Mouse (Mus musculus) retina, postnatal 1 day (tissue): ENCODE data around the gene Elof1.
"Not testable (repeated sequence)": the region's sequence is repeated elsewhere in the genome, so short reads cannot be mapped to it uniquely, and the experiment has no call there.

ENCODE experiments used
- DNase-seq: peaks from one replicate; pipeline ENCODE4 v3.0.0-alpha.2; 2012

Gene Elof1

DNA sequence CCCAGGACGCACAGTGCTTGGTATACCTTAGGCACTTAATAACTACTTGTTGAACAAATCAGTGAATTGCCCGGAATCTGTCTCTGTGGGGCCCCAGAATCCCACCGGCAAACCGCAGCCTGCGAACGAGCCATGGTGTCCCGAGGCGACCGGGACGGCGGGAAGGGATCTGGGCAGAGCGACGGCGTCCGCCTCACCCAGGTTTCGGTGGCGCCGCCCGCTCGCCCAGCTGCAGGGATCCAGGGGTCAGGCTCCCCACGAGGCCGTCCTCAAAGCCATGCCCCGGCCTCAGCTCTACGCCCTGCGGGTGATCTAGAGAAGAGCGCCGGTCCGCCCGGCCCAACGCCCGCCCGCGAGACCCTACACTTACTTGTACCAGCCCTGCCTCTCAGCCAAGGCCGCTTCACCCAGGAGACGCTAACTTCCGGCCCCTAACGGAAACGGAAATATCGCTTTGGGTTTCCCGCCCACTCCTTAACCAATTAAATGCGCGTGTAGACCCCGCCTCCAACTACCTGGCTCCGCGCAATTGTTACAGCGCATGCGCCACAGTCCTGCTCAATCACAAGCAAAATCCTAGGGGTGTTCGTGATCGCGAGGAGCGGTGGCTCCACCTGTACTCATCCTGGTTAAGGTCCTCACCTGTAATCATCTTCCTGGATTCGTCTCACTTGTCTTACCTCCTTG, at the start of gene Elof1:
TSS of gene Elof1 (minus strand) at position 433 of the 687 bp plus-strand sequence.
- peak; percentile 98 for DNase-seq

DNA sequence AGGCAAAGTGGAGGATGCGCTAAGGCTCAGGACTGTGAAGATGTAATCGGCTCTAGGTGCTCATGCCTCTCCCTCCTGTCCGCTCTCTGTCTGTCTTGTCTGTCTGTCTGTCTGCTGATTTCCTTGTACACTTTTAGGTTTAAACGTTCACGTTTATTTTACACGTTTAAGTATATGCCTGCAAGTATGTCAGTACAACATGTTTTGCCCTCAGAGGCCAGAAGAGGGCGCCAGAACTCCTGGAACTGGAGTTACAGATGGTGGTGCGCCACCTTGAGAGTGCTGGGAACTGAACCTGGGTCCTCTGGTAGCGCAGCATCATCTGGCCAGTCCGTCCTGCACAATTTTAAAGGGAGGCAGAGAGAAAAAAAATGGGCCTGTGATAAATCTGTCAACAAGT, 49.7 kb upstream of the Elof1 start:
- DNase-seq = no peak

DNA sequence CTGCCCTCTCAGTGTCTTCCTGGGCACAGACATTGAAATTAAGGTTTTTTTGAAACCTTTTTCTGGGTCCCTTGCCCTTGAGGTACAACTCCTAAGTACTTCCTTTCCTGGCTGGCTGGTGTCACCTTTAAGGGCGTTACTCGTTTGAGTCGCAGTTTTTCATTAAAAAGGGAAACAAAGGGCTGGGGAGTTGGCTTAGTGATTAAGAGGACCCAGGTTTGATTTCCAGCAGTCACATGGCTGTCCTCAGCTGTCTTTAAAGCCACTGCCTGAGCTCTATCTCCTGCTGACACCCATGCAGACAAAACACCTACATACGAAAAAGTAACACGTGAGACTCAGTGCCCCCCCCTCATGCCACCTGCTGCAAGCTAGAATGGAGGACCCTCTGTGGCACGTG, 49.0 kb upstream of the Elof1 start:
- DNase-seq = no peak

DNA sequence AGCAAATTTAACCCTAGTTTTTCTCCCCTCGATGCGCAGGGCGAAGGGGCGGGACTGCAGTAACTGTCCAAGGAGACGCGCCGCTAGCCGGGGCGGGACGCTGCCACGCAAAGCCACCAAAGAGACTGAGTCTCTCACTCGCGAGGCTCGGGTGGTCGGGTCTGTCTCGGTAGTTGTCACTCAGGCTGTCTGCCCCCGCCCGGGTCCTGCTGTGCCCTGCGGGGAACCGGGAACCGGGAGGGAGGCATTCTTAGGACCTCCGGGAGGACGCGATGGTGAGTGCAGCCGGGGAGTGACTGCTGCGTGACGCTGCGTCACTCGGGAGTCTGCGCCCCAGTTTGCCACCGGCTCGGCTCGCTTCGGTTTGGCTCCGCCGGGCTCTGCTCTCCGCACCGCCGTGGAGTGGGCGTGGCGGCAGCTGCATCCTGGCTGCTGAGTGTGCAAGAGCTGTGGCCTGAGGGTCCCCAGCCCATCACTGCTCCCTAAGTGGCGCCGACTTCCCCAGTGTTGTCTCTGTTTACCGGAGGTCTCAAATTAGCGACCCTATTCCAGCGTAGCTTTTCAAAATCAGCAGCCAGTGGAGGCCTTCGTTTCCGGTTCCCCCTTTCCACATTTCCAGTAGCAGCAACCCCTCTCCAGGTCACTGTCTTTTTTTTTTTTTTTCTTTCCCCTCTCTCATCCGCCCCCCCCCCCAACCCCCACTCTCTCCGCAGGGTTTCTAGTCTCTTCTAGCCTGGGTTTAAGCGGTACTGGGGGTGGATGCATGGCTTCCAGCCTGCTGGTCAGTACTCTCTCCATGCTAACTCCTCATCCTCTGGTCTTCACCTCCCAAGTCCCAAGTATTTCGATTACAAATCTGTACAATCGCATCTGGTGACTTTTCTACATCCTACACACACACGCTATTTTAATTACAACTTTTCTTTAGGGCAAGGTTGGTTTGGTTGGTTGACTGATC, 48.0 kb upstream of the Elof1 start:
- DNase-seq = peak; percentile 82

DNA sequence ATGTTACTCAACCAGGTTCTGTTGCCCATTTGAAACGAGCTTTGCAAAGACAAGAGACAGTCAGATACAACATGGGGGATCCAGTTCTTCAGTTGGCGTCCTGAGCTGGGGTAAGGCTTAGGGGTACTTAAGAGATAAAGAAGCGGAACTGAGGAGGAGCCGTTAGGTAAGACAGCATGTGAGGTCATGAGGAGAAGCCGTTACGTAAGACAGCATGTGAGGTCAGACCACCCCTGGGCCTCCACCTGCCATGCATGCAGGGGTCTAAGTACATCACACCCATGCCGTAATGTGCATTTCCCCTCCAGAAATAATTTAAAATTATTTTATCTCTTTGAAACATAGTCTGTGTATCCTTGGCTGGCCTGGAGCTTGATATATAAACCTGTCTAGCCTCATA, 45.9 kb upstream of the Elof1 start:
- DNase-seq = no peak

DNA sequence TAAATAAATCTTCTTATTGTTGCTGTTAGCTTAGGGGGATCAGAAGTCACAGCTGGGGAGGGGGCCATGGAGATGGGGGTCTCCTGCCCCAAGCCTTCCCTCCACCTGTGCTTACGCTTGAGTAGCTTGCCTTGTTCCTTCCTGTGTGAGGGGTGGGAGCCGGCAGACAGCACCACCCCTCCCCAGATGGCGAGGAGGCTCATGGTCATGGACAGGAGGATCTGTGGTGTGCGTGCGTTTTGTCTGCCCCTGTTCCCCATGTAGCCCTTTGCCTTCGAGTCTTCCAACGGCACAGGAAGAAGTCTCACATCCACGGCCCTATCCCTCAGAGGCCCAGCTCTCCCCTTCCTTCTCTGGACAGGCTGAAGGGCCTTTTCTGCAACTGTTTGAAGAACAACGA, 45.3 kb upstream of the Elof1 start:
- DNase-seq = no peak

DNA sequence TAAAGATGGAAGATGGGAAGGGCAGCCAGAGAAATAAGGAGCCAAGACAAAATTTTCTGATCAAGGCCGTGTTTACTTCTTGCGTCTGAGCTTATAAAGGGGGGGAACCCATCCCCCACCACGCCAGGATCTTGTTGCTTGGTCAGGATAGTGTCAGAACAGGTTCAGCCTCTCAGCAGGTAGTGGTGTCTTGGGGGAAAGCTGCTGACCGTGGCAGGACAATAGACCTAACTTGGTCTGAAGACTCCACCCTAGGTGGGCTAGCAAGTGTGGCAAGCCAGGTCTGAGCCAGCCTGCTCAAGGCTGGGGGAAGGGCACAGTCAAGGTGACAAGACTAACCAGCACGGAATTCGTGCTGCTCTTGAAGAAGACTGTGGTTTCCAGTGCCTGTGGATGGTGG, 44.3 kb upstream of the Elof1 start:
- no peak for DNase-seq

DNA sequence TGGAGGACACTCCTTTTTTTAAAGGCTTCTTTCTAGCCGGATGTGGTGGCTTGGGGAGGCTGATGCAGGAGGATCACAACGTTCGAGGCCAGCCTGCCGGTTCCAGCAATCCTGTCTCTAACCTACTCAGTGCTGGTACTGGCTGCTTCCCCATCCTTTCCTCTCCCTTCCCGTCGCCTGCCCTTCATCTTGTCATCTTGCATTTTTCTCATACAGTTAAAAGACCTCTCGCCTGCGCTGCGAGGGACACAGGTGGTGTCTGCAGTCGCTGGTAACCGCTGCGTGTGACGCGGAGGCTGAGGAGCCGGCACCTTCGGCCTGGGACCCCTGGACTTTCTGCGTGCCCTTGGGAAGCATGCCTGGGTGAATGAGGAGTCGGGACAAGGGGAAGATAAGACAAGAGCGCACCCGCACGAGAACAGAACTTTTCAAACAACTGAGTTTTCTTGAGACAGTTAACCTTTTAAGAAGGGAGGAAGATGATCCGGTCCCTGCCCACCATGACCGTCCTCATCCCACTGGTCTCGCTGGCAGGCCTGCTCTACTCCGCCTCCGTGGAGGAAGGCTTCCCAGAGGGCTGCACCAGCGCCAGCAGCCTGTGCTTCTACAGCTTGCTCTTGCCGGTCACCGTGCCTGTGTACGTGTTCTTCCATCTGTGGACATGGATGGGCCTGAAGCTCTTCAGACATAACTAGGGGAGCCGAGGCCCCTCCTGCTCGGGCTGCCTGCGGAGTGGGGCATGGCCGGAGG, 40.7 kb upstream of the Elof1 start:
- no peak for DNase-seq

DNA sequence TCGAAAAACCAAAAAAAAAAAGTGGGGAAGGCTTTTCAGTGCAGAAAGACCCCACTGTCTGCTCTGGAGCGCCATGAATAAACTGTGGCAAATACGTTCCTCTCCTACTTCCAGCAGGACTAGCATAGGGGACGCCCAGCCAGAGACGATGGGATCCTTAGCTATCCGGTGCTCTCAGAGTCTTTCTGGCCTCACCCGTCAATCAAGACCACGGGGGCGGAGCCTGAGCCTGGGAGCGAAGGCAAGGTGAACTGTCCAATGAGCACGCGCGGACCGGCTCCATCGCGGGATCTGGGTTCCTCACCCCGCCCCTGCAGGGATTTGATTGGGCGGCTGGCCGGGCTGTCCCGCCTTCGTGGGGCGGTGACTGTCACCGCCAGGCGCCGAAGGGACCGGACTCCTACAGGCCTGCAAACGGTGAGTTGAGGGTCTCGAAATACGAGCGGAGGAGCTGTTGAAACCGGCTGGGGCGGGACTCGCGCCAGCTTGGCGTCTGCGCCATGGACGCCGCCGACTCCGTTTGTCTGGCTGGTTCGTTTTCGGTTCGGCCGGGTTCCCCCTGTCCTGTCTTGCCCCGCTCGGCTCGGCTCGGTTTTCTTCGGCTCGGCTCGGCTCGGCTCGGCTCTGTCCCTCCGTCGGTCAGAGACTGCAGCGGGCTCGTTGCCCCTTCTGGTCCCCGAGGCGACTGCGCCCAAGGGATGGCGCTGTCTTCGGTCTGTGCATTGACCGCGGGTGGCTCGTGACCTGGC, 39.7 kb upstream of the Elof1 start, which contains the start of gene Pigyl:
TSS of gene Pigyl (plus strand) at position 350 of the 749 bp plus-strand sequence.
- peak; percentile 99 for DNase-seq

DNA sequence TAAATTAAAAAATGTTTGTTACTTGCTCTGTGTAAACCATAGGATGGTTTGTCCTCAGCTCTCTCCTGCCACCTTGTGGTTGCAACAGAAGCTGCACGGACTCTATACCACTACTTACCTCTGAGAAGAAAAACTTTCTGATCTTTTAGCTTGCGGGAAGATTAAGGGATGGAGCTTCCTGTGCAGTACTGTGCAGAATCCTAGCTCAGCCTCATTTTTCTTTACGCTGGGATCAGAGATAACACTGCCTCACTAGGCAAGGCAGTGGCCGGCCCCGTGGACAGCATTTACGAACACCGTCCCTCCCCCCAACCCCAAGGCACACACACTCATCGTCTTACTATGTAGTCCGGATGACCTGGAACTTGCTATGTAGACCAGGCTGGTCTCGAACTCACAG, 38.6 kb upstream of the Elof1 start:
- DNase-seq = peak; percentile 80

DNA sequence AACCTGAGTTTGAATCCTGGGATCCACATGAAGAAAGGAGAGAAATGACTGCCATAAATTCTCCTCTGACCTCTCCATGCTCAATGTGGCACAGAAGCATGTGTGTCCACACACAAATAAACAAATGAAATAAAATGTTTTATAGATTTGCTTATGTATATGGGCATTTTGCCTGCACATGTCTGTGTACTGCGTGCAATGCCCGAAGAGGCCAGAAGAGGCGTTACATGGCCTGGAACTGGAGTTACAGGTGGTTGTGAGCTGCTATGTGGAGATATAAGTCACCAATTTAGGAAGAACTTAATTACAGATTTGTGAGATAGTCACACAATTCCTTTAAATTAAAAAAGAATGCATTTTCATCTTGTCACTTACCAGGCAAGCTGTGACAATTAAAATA, 36.8 kb upstream of the Elof1 start:
- no peak for DNase-seq

DNA sequence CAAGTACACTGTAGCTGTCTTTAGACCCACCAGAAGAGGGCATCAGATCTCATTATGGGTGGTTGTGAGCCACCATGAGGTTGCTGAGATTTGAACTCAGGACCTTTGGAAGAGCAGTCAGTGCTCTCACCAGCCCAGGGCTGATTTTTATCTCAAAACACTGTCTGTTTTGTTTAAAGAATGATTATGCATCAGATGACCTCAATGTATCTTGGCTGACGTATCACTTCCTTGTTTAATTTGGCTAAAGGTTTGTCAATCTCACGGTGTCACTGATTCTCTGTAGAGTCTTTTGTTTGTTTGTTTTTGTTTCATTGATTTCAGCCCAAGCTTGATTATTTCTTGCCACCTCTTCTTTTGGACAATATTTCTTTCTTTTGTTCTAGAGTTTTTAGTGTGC, 34.0 kb upstream of the Elof1 start:
- no peak for DNase-seq

DNA sequence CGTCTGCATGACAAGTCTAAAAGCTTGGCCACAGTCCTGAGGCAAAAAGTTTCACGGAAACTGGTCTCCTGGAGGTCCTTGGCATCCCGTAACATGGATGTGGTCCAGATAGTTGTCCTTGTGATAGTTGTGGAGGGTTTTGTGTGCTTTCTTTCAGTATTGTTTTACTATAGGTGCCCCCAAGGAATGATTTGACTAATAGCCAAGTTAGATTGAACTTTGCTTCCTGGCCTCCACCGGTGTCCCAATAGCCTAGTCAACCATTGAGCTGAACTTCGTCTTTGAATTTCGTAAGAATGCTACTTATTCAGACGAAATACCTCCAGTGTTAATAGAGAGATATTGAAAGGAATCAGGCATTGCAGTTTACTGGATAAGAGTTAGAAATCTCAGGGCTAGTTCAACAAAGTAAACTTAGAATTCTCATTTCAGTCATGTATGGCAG, 33.3 kb upstream of the Elof1 start:
- DNase-seq = not testable (repeated sequence)

DNA sequence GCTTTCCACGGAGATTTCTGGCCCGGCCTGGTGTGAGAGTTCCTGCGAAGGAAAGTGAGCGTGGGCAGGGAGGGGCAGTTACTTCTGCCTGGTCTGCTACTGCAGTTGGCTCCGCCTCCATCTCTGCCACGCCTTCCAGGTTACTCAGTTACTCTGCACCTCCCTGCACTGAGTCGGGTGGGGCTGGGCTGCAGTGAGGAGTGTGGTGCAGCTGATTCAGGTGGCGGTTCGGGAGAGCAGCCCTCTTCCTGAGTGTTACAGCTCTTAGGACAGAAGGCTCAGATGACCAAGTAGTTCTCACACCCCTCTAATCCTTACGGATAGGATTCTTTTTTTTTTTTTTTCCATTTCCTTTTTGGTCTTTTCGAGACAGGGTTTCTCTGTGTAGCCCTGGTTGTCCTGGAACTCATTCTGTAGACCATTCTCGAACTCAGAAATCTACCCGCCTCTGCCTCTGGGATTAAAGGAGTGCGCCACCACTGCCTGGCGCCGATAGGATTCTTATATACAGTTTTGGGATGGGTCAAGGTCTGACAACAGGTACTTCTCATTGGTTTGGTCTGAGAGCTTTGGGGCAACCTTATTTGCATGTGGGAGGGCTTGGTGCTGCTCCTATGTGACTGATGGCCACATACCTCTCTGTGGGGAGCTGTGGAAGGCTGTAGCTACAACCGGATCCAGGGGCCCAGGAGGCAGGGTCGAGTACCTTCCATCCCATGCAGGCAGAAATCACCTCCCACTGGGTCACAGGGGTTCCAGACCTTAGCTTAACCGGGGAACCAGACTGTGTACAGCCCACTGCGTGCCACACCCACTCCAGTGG, 32.7 kb upstream of the Elof1 start:
- no peak for DNase-seq

DNA sequence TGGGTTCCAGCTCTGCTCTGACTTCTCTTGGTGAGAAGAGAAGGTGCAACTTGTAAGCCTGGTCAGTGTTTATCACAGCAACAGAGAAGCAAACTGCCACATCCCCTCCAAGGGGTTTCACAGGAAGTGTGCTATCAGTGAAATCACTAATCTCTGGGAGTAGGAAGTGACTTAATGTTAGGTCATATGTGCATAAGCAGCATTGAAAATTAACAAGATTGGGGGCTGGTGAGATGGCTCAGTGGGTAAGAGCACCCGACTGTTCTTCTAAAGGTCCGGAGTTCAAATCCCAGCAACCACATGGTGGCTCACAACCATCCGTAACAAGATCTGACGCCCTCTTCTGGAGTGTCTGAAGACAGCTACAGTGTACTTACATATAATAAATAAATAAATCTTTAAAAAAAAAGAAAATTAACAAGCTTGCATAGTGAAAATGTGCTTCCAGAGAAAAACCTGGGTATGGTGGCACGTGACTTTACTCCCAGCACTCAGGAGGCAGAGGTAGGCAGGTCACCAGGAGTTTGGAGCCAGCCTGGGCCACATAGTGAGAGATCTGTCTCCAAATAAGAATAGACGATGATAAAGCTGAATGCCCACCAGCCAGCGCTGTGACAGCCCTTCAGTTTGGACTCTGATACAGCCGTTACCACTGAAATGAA, 27.5 kb upstream of the Elof1 start:
- DNase-seq = no peak

DNA sequence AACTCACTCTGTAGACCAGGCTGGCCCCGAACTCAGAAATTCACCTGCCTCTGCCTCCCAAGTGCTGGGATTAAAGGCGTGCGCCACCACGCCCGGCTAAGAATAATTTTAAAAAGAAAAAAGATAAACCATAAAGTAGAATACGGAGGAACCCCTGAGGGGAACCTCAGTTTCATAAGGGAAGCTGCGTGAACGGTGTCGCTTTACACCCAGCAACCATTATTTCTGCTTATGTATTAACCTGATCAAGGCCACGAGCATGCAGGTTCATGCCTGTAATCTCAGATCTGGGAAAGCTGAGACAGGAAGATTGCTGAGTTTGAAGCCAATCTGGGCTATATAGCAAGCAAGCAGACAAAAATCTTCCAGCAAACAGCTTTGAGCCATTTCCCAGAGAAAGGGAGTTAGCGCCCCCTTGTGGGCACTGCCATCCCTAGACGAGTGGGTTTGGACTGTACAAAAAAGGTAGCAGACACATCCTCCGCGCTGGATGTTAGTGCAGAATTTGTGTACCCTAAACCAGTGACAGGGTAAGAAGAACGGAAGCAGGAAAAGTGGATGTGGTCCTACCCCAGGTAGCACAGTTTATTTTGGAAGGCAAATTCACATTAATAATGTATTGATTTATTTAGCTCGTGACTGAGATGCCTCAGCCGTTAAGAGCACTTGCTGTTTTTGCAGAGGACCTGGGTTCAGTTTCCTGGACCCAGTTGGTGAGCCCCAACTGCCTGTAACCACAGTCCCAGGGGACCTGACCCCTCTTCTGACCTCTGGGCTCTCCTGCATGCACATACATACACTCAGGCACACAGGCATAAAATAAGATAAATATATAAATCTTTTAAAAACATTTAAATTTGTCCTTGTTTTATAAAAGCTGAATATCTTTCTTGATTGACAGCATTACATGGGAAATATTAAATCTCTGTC, 26.4 kb upstream of the Elof1 start:
- DNase-seq = peak; percentile 88

DNA sequence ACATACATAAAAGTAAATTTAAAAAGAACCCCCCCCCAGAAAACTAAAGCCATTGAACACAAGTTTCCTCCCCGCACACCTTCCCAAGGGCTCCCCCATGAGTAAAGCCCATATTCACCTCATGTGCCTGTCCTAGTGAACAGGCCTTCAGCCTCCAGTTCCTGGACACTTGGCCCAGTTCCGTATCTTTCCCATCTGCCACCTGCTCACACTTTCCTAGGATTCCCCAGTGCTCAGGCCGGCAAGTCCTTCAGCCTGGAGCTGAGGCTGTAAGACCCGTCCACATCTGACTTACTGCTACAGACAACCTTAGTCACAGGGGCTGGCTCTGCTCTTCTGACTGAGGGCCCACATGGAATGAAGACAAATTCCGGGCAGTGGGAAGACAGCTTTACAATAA, 22.8 kb upstream of the Elof1 start:
- DNase-seq = no peak

DNA sequence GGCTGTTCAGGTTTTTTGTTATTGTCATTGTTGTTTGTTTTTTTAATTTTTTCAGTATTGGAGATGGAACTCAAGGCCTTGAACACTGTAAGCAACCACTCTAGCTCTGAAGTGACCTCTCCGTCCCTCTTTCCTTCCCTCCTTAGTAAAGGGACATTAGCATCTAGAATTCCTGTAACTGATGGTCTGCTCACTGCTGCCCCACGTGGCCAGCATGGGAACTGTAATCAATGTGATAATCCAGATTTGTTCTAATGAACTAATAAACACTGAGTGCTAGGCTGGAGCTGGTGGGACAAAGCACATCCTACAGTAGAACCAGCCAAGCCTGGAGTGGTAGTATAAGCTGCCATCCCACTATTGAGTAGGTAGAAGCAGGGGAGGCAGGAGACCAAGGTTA, 21.5 kb upstream of the Elof1 start:
- peak; percentile 71 for DNase-seq

DNA sequence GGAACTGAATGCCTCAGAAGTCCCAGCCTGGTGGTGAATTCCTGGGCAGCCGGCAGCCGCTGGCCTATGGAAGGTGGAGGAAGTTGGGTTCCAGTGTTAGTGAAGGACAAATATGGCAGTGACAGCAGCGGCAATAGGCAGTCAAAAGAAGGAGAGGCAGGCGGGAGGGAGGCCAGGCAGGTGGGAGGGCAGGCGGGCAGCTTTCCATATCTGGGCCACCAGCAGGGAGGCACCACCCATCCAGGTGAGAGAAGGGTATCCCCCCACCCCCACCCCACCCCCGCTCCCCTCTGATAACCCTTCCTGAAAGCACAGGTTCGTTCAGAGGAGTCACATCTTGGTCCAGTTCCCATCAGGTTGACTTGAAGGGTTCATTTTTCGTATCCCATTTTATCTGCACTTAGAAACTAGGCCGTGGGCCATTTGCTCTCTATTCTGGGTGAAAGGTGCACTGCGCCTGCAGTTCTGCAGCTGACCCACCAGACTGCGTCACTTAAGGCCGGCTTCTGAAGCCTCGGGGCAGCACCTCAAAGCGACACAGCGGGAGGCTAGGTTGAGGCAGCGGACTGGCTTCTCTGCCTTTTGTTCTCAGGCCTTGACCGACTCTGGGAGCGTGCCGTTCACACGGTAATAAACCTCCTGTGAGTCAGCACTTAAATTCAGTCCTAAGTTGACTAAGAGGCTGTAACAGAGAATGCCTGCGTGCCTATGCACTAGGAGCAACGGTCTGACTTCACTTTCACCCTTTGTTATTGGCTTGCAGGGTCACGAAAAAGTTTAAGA, 20.0 kb upstream of the Elof1 start:
- DNase-seq = peak; percentile 40
